Mouse (Mus musculus) erythroblast, embryonic 14.5 days (primary cell): Measurements from ENCODE around the gene Mcu. TPM values are rescaled to one million over a fixed set of nuclear protein-coding genes. Genes with fewer than 3 reads are reported as not detected.

ENCODE experiments used
- H3K27me3 ChIP-seq: 2 replicates; pipeline ENCODE4 v1.6.1; 2012; ENCODE audit warnings: inconsistent platforms; ENCODE audit not compliant: control insufficient read depth
- H3K36me3 ChIP-seq: 2 replicates; pipeline ENCODE4 v1.6.1; 2012; ENCODE audit warnings: mild to moderate bottlenecking, inconsistent platforms; ENCODE audit not compliant: control insufficient read depth
- H3K4me1 ChIP-seq: 2 replicates; pipeline ENCODE4 v1.6.1; 2012; ENCODE audit warnings: inconsistent platforms; ENCODE audit not compliant: control insufficient read depth
- H3K4me3 ChIP-seq: replicated peaks from 2 replicates; pipeline ENCODE3; 2012; ENCODE audit warnings: moderate library complexity, mild to moderate bottlenecking, inconsistent platforms
- H3K9me3 ChIP-seq: 2 replicates; pipeline ENCODE4 v1.6.1; 2012; ENCODE audit warnings: low read length, inconsistent platforms, mixed read lengths; ENCODE audit not compliant: control insufficient read depth
- GATA1 ChIP-seq: IDR thresholded peaks from 2 replicates; pipeline ENCODE4 v1.6.1; 2012; ENCODE audit warnings: low read length, inconsistent platforms, mixed read lengths
- TAL1 ChIP-seq: IDR thresholded peaks from 3 replicates; pipeline ENCODE4 v1.6.1; 2012; ENCODE audit warnings: low read length, inconsistent platforms, mixed read lengths
- polyA plus RNA-seq: library from polyadenylated mRNA; stranded (reverse); fragments of >175 nt; gene quantifications from 2 replicates; pipeline ENCODE4 v1.2.3, GENCODE M21; 2012

Mcu gene
- polyA plus RNA-seq, 1 experiment, result 0.36 TPM

DNA sequence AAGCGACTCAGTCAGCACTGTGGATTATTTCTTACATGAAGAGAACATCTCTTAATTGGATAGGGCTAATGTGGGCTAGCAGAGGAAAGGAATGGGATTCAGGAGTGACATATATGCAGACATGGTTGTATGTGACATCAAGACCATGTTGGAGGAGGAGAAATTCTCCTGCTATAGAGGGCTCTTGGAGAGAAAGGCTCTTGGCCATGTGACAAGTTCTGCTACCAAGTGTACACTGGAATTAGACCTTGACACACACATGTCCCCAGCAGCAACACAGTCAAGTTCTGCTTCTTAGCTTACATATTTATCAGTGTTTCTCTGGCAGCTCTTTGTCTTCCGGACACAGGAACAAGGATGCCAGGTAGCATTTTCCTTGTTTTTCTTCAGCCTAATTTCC lies 129.1 kb downstream of the Mcu start:
- Histone ChIP-seq H3K4me1 (no peaks in the 10 kb centered on the region), H3K27me3 (no peaks in the 10 kb centered on the region), H3K4me3 (no peak overlapping the region), H3K36me3 (no peaks in the 10 kb centered on the region; the same call in 1 of the 2 replicates), H3K9me3 (peaks cover 5% of the 10 kb centered on the region)
- no peak for TF ChIP-seq TAL1
- TF ChIP-seq GATA1, result no peak

DNA sequence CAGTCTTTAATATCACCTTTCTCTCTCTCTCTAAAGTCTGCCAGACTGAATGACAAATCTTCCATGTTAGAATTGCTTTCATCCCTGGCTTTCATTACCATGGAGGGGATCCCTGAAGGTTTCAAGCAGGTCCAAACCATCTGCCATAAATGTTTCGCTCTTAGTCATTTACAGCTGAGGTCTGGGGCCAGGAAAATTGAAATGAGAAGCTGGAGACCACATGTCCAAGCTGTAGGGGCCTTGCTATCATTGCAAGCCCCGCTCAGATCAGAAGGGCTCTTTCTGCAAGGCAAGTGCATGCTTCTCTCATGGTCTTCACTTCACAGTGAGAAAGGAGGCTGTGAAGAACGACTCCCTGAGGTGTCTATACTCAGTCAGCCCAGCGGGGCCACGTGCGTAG lies 132.2 kb downstream of the Mcu start:
- H3K27me3 ChIP-seq, result no peaks in the 10 kb centered on the region
- H3K9me3 ChIP-seq, result no peaks in the 10 kb centered on the region
- no peak overlapping the region for H3K4me3 ChIP-seq
- TF ChIP-seq GATA1 (no peak), TAL1 (no peak)
- no peaks in the 10 kb centered on the region; the same call in 1 of the 2 replicates for H3K36me3 ChIP-seq
- no peaks in the 10 kb centered on the region for H3K4me1 ChIP-seq

DNA sequence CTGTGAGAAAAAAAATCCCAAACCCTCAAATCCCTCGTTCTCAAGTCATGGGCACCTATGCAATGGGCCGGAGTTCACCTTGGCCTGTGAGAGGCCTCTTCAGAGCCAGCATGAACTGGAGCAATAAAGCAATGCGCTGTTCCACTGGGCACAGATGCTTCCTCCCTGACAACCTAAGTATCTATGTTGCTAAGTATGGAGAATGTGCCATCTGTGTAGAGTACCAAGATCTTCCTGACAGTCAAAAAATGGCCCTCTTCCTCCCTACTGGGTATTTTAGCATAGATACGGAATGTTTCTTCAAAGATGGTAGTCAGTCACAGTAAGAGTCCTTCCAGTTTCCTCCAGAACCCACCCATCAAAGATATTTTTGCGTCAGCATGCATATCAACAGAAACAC lies 135.1 kb downstream of the Mcu start:
- H3K36me3 ChIP-seq, result no peaks in the 10 kb centered on the region
- peaks cover 2% of the 10 kb centered on the region for H3K9me3 ChIP-seq
- H3K4me3 ChIP-seq, result no peak overlapping the region
- no peak for TF ChIP-seq GATA1
- TF ChIP-seq TAL1, result no peak
- H3K27me3 ChIP-seq, result no peaks in the 10 kb centered on the region
- H3K4me1 ChIP-seq, result no peaks in the 10 kb centered on the region

DNA sequence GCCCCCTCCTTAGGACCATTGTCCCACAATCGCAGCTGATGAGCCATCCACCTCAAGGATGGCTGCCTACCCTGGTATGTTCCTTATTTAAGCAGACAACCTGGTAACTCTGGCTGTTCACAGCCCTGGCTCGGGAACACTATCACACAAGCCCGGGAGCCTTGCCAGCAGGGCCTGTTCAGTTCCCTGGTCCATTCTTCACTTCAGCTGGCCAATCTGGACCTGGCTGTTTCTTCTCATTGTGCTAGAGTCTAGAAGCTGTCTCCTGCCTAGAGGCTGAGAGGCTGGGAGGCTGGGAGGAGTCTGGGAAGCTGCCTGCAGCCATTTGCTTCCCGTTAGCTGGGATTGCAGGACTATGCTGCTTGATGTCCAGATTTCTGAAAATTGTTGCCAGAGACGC lies 146.0 kb downstream of the Mcu start:
- no peaks in the 10 kb centered on the region for H3K27me3 ChIP-seq
- H3K4me3 ChIP-seq, result no peak overlapping the region
- TF ChIP-seq GATA1 (no peak), TAL1 (no peak)
- no peaks in the 10 kb centered on the region for H3K4me1 ChIP-seq
- H3K9me3 ChIP-seq, result no peaks in the 10 kb centered on the region
- H3K36me3 ChIP-seq, result no peaks in the 10 kb centered on the region

DNA sequence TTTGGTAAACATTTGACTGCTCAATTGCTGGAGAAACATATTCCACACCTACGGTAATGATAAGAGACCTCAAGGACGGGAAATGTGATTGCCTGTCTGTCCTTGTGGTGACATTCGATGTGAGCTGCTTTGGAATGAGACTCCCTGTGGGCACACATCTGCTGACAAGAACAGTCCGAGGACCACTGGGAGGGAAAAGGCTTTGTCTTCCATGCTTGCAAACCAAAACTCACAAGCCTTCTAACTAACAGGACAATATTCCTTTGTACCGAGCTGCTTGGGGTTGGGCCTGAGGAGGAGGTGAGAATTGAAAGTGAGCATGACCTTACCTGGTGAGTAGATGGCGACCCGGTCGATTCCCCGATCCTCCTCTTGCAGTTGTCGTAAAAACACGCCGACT lies 149.2 kb downstream of the Mcu start:
- Histone ChIP-seq H3K9me3 (no peaks in the 10 kb centered on the region), H3K4me3 (no peak overlapping the region), H3K4me1 (no peaks in the 10 kb centered on the region), H3K36me3 (no peaks in the 10 kb centered on the region), H3K27me3 (no peaks in the 10 kb centered on the region)
- TF ChIP-seq GATA1, result no peak
- TF ChIP-seq TAL1, result no peak

DNA sequence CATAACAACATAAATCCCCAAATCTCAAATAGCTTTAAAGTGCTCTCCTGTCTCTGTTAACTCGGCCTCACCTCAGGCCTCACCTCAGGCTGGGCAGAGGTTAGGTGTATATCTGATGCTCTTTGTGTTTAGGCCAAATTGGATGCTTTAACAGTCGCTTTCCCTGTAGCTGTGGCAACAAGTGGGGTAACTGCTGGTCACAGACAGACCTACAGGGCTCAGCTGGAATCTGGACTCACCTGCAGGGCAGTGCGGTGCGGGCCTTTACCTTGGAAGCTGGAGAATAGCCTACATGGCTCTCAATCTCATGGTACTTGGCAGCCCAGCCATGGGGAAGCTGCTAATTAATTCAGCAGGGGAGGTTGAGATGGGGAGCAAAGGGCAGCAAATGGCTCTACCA lies 149.9 kb downstream of the Mcu start:
- H3K4me3 ChIP-seq, result no peak overlapping the region
- H3K36me3 ChIP-seq, result no peaks in the 10 kb centered on the region
- TF ChIP-seq GATA1, result no peak
- TF ChIP-seq TAL1, result no peak
- H3K4me1 ChIP-seq, result no peaks in the 10 kb centered on the region
- no peaks in the 10 kb centered on the region for H3K27me3 ChIP-seq
- H3K9me3 ChIP-seq, result no peaks in the 10 kb centered on the region

DNA sequence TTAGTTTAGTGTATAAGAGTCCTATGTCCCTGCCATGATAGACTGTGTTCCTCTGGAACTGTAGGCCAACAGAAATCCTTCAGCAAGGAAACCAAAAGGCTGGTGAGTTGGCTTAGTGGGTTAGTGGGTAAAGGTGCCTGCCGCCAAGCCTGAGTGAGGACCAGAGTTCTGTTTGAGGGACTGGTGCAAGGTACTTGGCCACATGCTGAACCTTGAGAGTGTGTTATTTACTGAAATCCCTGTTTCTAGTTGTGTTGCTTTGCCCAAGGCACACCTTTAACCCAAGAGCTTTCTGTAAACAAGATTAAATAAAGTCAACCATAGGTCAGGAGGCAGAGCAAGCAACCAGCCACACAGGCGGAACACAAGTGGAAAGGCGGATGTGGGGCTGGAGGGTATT lies 150.9 kb downstream of the Mcu start:
- H3K9me3 ChIP-seq, result no peaks in the 10 kb centered on the region
- H3K27me3 ChIP-seq, result no peaks in the 10 kb centered on the region
- no peaks in the 10 kb centered on the region for H3K36me3 ChIP-seq
- no peak for TF ChIP-seq GATA1
- no peak for TF ChIP-seq TAL1
- no peaks in the 10 kb centered on the region for H3K4me1 ChIP-seq
- H3K4me3 ChIP-seq, result no peak overlapping the region

DNA sequence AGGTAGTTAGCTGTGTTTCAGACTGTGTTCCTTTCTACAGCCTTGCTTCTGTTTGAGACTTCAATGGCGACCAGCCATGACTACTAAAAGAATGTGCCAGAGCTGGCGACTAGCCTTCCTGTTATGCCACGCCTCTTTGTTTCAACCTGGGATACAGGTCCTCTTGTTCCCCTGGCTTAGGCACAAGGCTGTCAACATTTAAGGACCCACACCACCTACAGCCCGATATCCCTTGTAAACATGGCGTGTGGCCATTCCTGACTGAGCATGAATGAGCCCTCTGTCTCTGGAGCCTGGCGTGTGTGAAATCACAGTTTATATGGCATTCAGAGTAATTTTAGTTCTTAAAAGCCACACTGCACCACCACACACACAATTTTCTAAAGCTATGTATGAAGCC lies 154.2 kb downstream of the Mcu start:
- Histone ChIP-seq H3K36me3 (no peaks in the 10 kb centered on the region), H3K27me3 (no peaks in the 10 kb centered on the region), H3K9me3 (no peaks in the 10 kb centered on the region), H3K4me1 (no peaks in the 10 kb centered on the region), H3K4me3 (no peak overlapping the region)
- TF ChIP-seq TAL1, result no peak
- TF ChIP-seq GATA1, result no peak

DNA sequence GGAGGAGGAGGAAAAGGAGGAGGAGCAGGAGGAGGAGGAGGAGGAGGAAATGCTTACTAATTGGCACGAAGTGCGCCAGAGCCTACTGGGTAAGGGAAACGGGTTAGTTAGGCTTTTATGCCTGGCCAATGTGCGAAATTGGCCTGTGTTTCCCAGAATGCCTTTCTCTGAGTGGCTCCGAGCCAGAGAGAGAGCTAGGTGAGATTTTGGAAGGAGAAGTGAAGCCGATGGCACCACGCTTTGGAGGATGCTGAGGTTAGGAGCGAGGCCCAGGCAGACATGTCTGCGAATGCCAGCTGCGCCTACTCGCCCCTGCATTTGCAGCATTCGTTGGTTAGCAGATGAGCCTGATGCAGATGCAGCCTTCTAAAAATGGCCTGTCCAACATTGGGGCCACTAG lies 156.7 kb downstream of the Mcu start:
- H3K4me3 ChIP-seq, result no peak overlapping the region
- H3K9me3 ChIP-seq, result no peaks in the 10 kb centered on the region
- H3K36me3 ChIP-seq, result 0 out of 2 replicates have a peak, but pooled peaks cover under 1% of the 10 kb centered on the region
- H3K4me1 ChIP-seq, result no peaks in the 10 kb centered on the region
- no peak for TF ChIP-seq TAL1
- TF ChIP-seq GATA1, result no peak
- H3K27me3 ChIP-seq, result no peaks in the 10 kb centered on the region

DNA sequence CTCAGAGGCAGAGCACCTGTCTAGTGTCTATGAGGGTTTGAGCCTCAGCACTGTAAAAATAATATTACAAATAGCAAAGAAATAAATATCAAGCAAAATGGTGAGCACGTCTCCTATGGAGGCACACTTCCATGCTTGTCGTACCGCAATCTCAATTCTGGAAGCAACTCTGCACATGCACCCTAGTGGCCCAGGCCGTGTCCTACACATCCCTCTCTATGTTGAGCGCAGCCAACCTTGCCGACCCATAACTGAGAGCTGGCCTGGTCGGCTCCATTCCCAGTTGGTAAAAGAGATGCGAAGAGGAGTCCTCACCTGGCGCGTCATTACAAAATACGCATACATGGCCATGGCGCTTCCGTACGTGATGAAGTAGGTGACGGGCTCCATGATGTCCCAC lies 161.9 kb downstream of the Mcu start:
- peaks cover 4% of the 10 kb centered on the region; the same call in 1 of the 2 replicates for H3K36me3 ChIP-seq

More for the DNA sequence above, 161.9 kb downstream of the Mcu start:
- TF ChIP-seq GATA1 (no peak), TAL1 (no peak)
- no peaks in the 10 kb centered on the region for H3K9me3 ChIP-seq
- no peak overlapping the region for H3K4me3 ChIP-seq
- H3K4me1 ChIP-seq, result no peaks in the 10 kb centered on the region
- H3K27me3 ChIP-seq, result no peaks in the 10 kb centered on the region
